Mouse (Mus musculus) lung, embryonic 16.5 days (tissue): ENCODE measurements around the gene Psmd1. TPM values are rescaled to one million over a fixed set of nuclear protein-coding genes. Genes with fewer than 3 reads are reported as not detected.

Experiments used
- ATAC-seq: fragments of 200-750 bp; cut with Nextera tagmentation; 2 replicates; pipeline ENCODE4 v1.8.0; 2017; ENCODE audit warnings: low read depth, mild to moderate bottlenecking, moderate library complexity
- H3K27ac ChIP-seq: fragments of 300-500 bp; sonication (generic); 2 replicates; pipeline ENCODE4 v1.5.1; 2014; ENCODE audit warnings: mild to moderate bottlenecking, control low read depth, low read length
- H3K27me3 ChIP-seq: fragments of 300-500 bp; sonication (generic); 2 replicates; pipeline ENCODE4 v1.6.1; 2014; ENCODE audit warnings: low read depth, low read length, mixed read lengths; ENCODE audit not compliant: control insufficient read depth, insufficient read depth
- H3K36me3 ChIP-seq: fragments of 300-500 bp; sonication (generic); 2 replicates; pipeline ENCODE4 v1.6.1; 2014; ENCODE audit warnings: low read length; ENCODE audit not compliant: control insufficient read depth, insufficient read depth
- H3K4me1 ChIP-seq: fragments of 300-500 bp; sonication (generic); replicated peaks from 2 replicates; pipeline ENCODE4 v1.6.1; 2014; ENCODE audit warnings: low read length, mixed read lengths; ENCODE audit not compliant: control insufficient read depth, insufficient read depth
- H3K4me2 ChIP-seq: fragments of 300-500 bp; sonication (generic); 2 replicates; pipeline ENCODE4 v1.6.1; 2014; ENCODE audit warnings: low read depth, low read length, control low read depth
- H3K4me3 ChIP-seq: fragments of 300-500 bp; sonication (generic); 2 replicates; pipeline ENCODE4 v1.5.1; 2014; ENCODE audit warnings: mild to moderate bottlenecking, low read length, control low read depth
- H3K9ac ChIP-seq: fragments of 300-500 bp; sonication (generic); 2 replicates; pipeline ENCODE4 v1.6.1; 2014; ENCODE audit warnings: low read length, control low read depth
- H3K9me3 ChIP-seq: fragments of 300-500 bp; sonication (generic); 2 replicates; pipeline ENCODE4 v1.6.1; 2016; ENCODE audit warnings: low read length; ENCODE audit not compliant: control insufficient read depth
- WGBS: fragments of 180-500 bp; shearing (Covaris S2); extraction: QIAGEN DNeasy Blood & Tissue Kit; methylation state at CpG from one replicate; pipeline ENCODE4 v1.1.7; 2014; 5-methylcytosine and 5-hydroxymethylcytosine counted together
- polyA plus RNA-seq: library from polyadenylated mRNA; unstranded; fragments of >200 nt; fragmentation: Nextera tagmentation; extraction: Ambion mirVana; gene quantifications from 2 replicates; pipeline ENCODE4 v1.2.1, GENCODE M21; 2015

The Psmd1 gene
- polyA plus RNA-seq, 1 experiment from 2014 or later = 155 TPM

GRCm38 (mm10) chr1:86161061-86161460, 96.9 kb downstream of the Psmd1 start:
- 92% methylated on average over 5 of the region's 5 CpGs for WGBS
- Histone ChIP-seq H3K4me3 (no peak overlapping the region), H3K4me2 (no peak overlapping the region), H3K27me3 (no peaks in the 10 kb centered on the region), H3K4me1 (no peaks in the 10 kb centered on the region), H3K36me3 (peaks cover 8% of the 10 kb centered on the region; the same call in 1 of the 2 replicates), H3K27ac (no peak overlapping the region), H3K9ac (no peak overlapping the region), H3K9me3 (no peaks in the 10 kb centered on the region)
- ATAC-seq = no peak

- 91% methylated on average over 5 of the region's 5 CpGs for WGBS
- Histone ChIP-seq H3K36me3 (peaks cover 19% of the 10 kb centered on the region), H3K27me3 (no peaks in the 10 kb centered on the region), H3K27ac (no peak overlapping the region), H3K9ac (no peak overlapping the region), H3K4me1 (no peaks in the 10 kb centered on the region), H3K4me2 (no peak overlapping the region), H3K9me3 (no peaks in the 10 kb centered on the region), H3K4me3 (no peak overlapping the region)
- no peak for ATAC-seq
Measured at GRCm38 (mm10) chr1:86174602-86175001, 110.4 kb downstream of the Psmd1 start.

GRCm38 (mm10) chr1:86176066-86176465, 111.9 kb downstream of the Psmd1 start:
- 62% methylated on average over 2 of the region's 2 CpGs for WGBS
- Histone ChIP-seq H3K9ac (no peak overlapping the region), H3K27ac (no peak overlapping the region), H3K4me1 (no peaks in the 10 kb centered on the region), H3K4me2 (no peak overlapping the region), H3K27me3 (no peaks in the 10 kb centered on the region), H3K9me3 (no peaks in the 10 kb centered on the region), H3K36me3 (peaks cover 15% of the 10 kb centered on the region), H3K4me3 (no peak overlapping the region)
- no peak for ATAC-seq

GRCm38 (mm10) chr1:86178462-86179253, 114.5 kb downstream of the Psmd1 start:
- WGBS = 40% methylated on average over 7 of the region's 7 CpGs
- ATAC-seq = peak; percentile 59
- Histone ChIP-seq H3K4me3 (no peak overlapping the region), H3K27me3 (no peaks in the 10 kb centered on the region), H3K9me3 (no peaks in the 10 kb centered on the region), H3K9ac (no peak overlapping the region), H3K4me1 (no peaks in the 10 kb centered on the region), H3K27ac (no peak overlapping the region), H3K36me3 (peaks cover 10% of the 10 kb centered on the region), H3K4me2 (no peak overlapping the region)

GRCm38 (mm10) chr1:86182004-86182709, 118.0 kb downstream of the Psmd1 start:
- H3K27ac ChIP-seq = peak overlapping the region; percentile 1; the same call in 1 of the 2 replicates
- no peaks in the 10 kb centered on the region for H3K4me1 ChIP-seq
- no peak overlapping the region for H3K4me3 ChIP-seq
- no peaks in the 10 kb centered on the region for H3K27me3 ChIP-seq
- 45% methylated on average over 5 of the region's 5 CpGs for WGBS
- no peak for ATAC-seq
- no peak overlapping the region for H3K9ac ChIP-seq
- no peak overlapping the region for H3K4me2 ChIP-seq
- no peaks in the 10 kb centered on the region for H3K36me3 ChIP-seq
- H3K9me3 ChIP-seq = no peaks in the 10 kb centered on the region

- Histone ChIP-seq H3K36me3 (no peaks in the 10 kb centered on the region), H3K4me1 (no peaks in the 10 kb centered on the region), H3K27ac (no peak overlapping the region), H3K27me3 (no peaks in the 10 kb centered on the region), H3K4me3 (no peak overlapping the region), H3K4me2 (no peak overlapping the region), H3K9me3 (no peaks in the 10 kb centered on the region), H3K9ac (no peak overlapping the region)
- ATAC-seq = no peak
- 81% methylated on average over 4 of the region's 4 CpGs for WGBS
Measured at GRCm38 (mm10) chr1:86183577-86184263, 119.5 kb downstream of the Psmd1 start.

GRCm38 (mm10) chr1:86186762-86187161, 122.6 kb downstream of the Psmd1 start:
- no peak for ATAC-seq
- no peak overlapping the region for H3K9ac ChIP-seq
- H3K27me3 ChIP-seq = no peaks in the 10 kb centered on the region
- 77% methylated on average over 7 of the region's 7 CpGs for WGBS
- no peak overlapping the region for H3K4me2 ChIP-seq
- H3K4me3 ChIP-seq = no peak overlapping the region
- H3K9me3 ChIP-seq = no peaks in the 10 kb centered on the region
- H3K4me1 ChIP-seq = no peaks in the 10 kb centered on the region
- no peaks in the 10 kb centered on the region for H3K36me3 ChIP-seq
- no peak overlapping the region for H3K27ac ChIP-seq

GRCm38 (mm10) chr1:86187856-86188255, 123.7 kb downstream of the Psmd1 start:
- Histone ChIP-seq H3K9me3 (no peaks in the 10 kb centered on the region), H3K36me3 (no peaks in the 10 kb centered on the region), H3K4me1 (no peaks in the 10 kb centered on the region), H3K4me3 (no peak overlapping the region), H3K9ac (no peak overlapping the region), H3K4me2 (no peak overlapping the region), H3K27ac (no peak overlapping the region), H3K27me3 (no peaks in the 10 kb centered on the region)
- 63% methylated on average over 2 of the region's 2 CpGs for WGBS
- no peak for ATAC-seq

- no peak overlapping the region for H3K9ac ChIP-seq
- H3K9me3 ChIP-seq = no peaks in the 10 kb centered on the region
- 70% methylated on average over 2 of the region's 2 CpGs for WGBS
- H3K36me3 ChIP-seq = no peaks in the 10 kb centered on the region
- no peaks in the 10 kb centered on the region for H3K4me1 ChIP-seq
- H3K4me3 ChIP-seq = no peak overlapping the region
- no peak for ATAC-seq
- H3K27ac ChIP-seq = no peak overlapping the region
- no peak overlapping the region for H3K4me2 ChIP-seq
- H3K27me3 ChIP-seq = no peaks in the 10 kb centered on the region
Measured at GRCm38 (mm10) chr1:86188271-86188670, 124.1 kb downstream of the Psmd1 start.
